Mouse (Mus musculus) layer of hippocampus, postnatal 36 days (tissue): ENCODE results near the gene Grin2c. TPM values are rescaled to one million over a fixed set of nuclear protein-coding genes. Genes with fewer than 3 reads are reported as not detected.
A peak's percentile ranks its signal among the peaks of the same experiment; 100 is the strongest.

Source experiments
- DNase-seq, 2 experiments: peaks; one replicate each; pipeline ENCODE4 v3.0.0; 2022
- total RNA-seq, 2 experiments: library from RNA; stranded (reverse); gene quantifications; 2 replicates each; pipeline ENCODE4 v1.2.3; 2021

Grin2c gene
- total RNA-seq, 2 experiments from 2014 or later, result 43.5 to 50.9 TPM

DNA sequence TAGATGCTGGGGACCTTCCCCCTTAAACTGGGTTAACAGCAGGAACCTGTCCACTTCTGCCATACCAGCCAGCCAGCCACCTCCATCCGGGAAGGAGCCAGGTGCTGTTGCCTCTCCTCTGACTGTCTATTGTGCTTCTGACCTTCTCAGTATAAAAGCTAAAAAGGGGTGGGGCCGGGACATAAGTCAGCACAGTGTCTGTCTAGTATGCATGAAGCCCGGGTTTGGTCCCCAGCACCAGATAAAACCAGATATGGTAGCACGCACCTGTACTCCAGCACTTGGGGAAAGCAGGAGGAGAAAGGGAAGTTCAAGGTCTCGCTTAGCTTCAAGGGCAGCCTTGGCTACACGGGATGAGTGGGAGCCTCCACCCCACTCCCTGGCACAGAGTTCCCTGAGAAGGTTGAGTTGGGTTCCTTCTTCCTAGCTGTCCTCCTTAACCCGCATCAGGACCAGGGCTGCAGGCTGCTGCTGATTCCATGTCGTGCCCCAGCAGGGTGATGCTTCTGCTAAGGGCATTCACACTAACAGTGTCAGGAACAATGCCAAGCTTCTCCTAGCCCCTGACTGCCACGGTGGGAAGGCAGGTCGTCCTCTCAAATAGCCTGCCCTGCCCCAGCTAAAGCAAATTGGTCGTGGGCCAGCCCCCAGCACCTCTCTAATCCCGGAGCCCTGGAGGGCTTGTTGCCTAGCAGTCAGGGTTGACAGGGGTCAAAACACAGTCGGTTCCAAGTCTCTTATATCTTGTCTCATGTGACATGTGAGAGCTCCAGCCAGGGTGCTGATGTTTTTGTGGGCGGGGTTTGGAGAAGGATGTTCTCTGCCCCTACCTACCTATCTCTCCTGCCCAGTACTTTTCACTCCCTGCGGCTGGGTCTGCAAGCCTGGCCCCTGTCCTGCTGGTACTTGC is 37.8 kb downstream of the Grin2c start:
- DNase-seq, result no peak

DNA sequence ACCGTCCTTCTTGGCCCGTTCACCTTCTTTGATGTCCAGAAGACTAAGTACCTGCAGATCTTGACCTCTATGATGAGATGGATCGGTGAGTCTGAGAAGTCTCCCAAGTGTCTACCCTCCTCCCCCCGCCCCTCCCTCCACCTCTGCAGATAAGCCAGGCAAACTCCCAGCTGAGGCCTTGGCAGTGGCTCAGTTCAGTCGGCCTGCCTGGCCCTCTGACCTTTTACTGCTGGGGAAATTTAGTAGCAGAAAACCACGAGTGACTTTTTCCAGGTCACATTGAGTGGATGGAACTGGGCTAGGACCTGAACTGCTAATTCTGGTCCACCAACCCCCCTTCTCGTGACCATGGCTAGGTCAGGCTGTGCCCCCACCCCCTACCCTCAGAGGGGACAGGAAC is 38.6 kb downstream of the Grin2c start:
- no peak for DNase-seq

DNA sequence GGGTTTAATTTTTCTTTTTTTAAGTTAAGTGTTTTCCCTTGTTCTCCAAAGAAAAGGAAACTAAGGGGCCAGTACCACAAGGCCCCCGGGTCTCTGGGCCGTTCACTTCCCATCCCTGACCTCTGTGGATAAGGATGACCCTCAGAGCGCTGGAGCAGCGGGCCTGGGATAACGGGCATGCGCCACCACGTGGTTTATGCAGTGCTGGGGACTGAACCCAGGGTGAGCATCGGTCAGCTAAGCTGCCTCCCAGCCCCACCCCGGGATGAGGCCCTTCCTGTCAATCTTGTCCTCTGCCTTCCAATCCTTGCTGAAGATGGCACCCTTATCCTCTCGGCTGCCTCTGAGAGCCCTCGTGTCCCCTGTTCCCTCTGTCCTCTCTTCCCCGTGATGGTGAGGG is 39.4 kb downstream of the Grin2c start:
- no peak for DNase-seq

DNA sequence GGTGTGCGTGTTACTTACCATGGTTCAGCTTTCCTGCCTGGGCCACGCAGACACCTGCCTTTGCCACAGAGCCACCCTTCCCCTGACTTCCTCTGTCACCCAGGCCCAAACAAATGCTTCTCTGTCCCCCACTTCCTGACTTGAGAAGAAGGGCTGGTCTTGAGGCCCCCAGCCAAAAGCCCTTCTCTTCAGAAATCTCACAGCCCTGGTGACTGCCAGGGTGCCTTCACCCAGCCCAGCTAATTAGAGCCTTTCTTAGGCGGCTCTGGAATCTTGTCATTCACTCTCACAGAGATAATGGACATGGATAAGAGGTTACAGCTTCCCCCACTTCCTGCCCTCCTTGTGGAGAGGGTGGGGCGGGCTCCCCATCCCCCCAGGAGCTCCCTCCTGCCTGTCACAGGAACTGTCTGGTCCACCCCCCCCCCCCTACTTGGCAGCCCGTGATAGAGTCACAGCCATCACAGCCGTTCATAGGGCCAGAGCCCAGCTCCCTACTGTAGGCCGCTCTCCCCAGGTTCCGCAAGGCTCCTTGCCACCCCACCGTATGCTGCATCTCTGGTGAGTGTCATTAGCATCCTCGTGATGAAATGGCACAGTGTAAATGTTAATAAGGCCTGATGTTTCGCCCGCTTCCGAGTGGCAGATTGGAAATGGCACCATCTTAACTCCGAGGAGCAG is 40.1 kb downstream of the Grin2c start:
- peak in 1 of 2 experiments; percentile 45 for DNase-seq

DNA sequence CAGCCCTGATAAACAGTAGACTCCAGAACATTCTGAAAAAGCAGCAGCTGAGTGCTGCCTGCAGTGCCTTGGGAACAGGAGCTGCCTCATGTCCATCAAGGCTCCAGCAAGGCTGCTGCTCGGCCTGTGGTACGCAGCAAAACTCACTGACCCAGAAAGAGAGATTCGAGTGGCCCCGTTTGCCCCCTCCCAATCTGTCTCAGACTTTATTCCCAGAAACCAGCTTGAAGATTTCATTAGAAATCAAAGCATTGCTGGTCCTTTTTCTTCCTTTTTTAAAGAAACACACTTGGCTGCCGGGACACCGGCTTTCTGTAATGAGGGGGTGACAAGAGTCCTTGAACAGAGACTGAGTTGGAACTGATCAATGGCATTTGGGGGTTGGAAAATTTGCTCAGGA is 41.7 kb downstream of the Grin2c start:
- DNase-seq, result peak in 1 of 2 experiments; percentile 33

DNA sequence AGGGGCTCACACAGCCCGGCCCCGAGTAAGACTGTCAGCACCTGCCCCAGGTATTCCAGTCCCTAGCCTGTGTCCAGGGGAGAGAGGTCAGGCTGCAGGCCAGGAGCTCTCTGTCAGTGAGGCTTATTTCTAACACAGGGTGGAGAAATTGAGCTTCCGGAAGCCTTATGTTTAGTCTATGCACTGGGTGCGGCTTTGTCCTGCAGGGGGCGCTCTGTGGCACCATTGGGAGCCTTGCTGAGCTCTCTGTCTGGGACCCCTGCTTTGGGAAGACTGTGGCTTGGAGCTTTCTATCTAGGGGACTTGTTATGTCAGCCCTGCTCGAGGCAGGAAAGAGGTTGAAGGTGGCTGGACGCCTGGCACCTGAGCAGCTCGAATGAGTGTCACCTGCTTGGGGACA is 42.2 kb downstream of the Grin2c start:
- peak; percentile 35 to 43 for DNase-seq

DNA sequence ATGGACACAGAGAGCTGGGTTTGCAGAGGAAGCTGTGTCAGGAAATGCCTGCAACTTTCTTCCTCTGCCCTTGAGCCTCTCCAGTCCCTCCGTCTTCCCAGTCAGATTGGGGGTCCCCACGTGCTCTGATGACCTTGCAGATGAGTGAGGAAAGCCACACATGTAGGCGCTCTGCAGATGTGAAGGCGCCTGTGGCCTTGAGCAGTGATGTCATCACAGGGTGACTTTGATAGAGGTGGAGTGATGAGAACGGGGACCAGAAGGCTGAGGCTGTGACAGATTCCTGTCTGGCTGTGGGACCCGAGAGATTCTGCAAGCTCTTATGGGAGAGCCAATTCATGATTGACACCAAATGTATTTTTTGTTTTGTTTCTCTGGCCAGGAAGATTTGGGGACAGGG is 43.2 kb downstream of the Grin2c start:
- no peak for DNase-seq

DNA sequence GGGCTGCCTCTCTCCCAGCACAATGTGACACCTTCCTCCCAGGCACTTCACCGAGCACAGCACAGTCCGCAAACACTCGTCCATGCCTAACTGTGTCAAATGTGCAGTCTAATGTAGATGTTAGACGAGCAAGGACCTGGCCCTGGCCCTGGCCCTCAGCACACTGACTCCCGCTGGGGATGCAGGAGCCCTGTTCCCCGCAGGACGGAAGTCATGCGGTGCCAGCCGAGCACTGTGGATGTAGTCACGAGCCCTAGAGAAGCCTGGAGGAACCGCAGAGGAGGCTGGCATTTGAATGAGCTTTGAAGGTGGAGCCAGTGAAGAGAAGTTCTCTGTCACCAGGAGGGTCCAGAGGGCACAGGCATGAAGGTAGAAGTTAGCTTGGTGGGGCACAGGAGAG is 43.6 kb downstream of the Grin2c start:
- no peak for DNase-seq

DNA sequence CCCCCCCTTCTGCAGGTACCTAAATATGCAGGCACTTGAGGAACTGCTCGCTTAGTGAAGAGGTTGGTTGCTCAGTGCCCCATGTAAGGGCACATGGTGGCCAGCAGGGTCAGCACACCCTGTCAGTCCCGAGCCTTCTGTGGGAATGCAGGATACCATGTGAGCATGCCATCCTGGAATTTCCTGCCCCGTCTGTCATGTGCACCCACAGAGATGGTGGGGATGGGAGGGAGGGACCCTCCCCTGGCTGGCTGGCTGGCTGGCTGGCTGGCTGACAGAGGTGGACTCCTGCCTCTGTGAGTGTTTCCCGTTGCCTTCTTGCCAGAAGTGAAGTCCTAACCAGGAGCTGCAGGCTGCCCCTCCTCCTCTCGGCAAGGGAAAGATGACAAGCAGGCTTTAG is 44.5 kb downstream of the Grin2c start:
- no peak for DNase-seq

DNA sequence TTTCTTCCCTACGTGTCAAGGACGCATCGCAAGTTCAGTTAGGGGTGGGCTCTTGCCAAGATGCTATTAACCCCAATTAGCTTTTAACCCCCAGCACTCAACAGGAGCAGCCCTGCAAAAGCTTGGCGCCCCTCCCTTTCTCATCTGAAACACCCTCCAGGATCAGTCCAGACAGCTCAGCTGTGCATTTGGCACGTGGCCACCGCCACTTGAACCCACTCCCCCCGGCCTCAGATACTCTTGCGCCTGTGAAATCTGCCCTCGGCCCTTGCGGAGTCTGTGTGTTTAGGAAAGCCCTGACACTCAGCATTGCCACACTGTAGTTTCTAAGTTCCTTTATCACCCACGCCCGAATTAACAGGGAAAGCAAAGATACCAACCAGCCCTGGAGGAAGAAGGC is 45.0 kb downstream of the Grin2c start:
- DNase-seq, result no peak

DNA sequence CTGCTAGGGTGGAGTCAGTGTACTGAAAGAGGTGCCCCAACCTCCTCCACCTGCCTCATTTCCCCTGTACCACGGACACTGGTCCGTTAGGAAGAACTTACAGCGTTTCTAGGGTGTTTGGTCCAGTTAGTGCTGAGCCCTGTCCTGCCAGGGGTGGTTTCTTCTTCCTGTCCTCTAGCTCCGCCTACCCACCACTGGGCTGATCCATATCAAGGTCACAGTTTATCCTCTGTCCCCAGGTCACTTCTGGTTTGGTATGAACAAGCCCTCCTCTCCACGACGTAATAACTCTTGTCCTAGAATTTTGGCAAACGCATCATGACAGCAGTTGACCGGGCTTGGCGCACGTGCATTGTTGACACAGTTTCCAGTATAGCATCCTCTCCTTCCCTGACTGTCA is 47.4 kb downstream of the Grin2c start:
- no peak for DNase-seq

DNA sequence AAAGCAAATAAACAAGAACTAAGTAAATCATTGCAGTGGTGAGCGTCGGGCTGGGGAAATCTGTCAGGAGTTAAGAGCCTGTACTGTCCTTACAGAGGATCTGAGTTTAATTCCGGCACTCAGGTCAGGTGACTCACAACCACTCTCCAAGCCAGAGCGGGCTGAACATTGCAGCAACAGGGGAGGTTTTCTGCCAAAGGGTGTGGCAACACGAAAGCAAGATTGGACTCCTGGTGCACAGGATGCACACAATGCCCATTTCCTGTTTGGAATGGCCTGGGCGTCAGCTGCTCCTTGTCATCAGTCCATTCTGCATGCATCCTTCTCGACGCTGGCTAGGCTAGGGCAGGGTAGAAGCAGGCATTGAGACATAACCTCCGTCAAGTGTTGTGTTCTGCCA is 47.8 kb downstream of the Grin2c start:
- no peak for DNase-seq

DNA sequence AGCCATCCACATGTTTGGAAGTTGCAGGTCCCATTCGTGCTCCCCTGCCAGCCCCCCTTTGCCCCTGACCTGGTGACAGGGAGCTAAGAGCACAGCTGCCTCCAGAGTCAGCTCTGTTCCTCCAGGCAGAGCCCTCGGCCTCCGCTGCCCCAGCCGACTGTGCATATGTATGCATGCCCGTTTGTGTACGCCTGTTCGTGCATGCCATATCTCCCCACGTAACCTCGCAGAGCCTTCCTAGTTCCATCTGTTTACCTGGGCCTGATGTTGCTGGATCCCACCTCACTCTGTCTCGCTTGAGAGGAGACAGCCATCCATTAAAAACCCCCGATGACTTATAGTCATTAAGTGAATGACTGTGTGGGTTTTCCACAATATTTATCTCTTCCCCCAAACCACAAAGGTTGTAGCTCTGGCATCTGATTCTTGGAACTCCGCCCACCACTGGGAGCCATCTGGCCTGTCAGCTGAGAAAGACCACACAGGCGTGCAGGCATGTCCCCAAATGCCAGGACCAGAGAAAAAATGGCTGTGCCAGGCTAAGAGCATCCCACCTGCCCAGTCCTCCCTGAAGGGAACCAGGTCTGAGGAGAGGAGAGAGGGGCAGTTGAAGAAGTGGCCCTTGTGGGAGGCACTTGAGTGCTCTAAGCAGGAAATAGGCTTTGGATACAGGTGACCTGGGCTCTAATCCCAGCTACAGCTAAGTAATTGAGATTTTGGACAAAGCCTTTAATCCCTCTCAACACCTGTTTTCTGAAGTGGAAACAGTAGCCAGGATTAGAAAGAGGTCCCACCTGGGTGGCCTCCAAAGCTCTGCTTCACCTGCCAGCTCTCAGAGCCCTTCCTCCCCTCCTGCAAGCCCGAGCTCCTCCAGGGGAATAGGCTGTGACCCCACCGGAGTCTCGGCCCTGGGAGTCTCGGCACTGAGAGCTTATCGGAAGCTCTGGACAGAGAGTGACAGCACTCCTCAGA is 49.3 kb downstream of the Grin2c start:
- peak in 1 of 2 experiments; percentile 34 for DNase-seq

DNA sequence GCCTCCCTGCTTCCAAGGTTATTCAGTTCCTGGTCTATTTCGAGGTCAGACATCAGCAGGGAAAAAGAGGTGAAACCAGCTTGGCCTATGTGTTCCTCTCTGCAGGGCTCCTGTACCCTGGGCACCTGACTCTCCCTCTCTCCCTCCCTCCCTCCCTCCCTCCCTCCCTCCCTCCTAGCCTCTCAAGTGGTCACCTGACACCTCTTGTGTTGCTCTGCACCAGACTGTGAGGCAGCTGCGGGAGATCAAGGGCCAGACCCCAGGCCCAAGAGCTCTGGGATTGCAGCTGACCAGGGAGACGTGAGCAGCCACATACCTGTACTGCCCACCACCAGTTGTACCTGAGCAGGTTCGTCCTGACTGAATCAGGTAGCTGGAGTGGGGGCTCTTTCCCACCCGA is 51.9 kb downstream of the Grin2c start:
- no peak for DNase-seq

DNA sequence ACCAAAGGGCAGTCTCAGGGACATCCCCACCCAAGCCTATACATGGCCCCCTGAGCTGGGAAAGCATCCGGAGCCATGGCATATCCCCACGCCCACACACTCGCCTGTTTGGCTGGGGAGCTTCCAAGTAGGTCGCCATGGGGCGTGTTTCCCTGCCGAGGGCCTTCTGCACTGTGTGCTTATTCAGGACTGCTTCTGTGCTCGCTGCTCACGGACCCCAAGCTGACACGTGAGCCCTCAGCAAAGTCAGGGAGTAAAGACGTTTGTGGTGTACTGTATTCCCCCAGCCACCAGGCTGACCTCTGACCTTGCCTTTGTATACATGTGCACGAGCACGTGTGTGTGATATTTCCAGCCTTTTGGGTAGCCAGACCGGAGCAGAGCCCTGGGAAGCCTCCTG is 54.9 kb downstream of the Grin2c start:
- DNase-seq, result no peak

DNA sequence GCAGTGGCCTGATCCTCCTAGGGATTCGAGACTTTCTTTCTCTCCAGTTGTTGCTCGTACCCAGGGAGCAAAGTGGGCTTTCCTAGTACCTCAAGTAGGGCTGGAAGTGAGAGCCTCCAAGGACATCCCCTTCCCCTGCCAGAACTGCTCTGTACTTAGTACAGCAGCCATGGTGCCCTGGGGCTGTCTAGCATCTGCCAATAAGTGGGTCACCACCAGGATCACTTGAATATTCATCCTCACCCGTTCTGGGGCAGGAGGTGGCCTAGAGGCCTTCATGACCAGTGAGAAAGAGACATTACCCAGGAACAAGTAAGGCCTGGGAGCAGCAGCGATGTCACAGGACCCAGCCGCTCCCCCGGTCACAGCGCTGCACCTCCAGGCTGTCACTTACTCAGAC is 57.1 kb downstream of the Grin2c start:
- DNase-seq, result no peak

DNA sequence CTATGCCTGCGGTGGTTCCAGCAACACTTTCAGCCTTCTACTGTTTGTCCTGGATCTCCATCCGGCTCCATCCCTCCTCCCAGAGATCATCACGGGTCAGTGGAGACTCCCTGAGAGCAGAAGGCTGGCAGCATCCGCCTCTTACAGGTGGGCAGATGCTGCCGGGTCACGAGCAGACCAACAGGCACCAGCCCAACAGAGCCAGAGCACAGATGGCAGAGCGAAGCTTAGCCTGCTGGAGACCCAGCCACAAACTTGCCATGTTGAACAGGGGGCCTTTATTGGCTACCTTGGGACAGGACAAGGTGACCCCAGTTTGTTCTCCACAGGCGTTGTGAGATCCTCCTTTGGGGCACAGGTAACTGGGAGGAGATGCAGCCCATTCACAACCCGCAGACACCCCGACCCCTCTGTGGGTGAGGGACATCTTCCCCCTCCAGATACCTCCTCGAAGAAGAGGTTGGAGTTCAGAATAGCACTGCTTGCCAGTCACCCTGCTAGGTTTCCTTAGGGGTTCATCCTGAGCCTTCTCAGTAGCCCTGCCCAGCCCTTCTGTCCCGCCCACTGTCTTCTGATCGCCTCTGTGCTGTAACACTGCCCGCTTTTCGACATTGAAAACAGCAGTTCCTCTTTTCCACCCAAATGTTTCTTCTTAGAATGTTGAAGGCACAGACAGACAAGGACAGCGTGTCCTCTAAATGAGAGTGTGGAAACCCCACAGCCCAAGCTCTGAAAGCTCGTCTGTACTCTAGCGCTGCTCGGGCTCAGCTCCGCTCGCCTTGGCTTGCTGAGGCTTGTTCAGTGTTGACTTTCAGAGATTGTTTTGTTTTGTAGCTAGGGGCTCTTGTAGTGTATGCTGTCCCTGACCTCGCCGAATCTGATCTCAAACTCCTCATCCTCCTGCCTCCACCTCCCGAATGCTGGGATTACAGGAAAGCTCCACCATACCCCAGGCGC is 58.0 kb downstream of the Grin2c start:
- DNase-seq, result no peak

DNA sequence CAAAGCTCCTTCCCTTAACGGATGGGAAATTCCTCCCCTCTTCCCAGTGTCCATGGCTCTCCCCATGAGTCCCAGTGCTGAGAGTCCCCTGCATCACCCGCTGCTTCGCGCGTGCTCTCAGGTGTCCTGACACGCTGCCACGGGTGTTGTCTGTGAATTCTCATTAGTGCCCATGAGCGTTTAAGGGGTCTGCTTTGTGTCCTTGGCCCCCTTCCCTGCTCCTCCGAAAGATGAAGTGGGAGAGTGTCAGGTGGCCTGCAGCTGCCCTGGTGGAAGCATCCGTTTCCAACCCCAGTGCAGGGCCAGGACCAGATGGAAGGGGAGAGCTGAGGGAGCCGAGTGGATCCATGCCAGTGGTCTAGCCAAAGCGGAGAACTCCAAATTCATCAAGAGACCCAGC is 58.9 kb downstream of the Grin2c start:
- DNase-seq, result no peak

DNA sequence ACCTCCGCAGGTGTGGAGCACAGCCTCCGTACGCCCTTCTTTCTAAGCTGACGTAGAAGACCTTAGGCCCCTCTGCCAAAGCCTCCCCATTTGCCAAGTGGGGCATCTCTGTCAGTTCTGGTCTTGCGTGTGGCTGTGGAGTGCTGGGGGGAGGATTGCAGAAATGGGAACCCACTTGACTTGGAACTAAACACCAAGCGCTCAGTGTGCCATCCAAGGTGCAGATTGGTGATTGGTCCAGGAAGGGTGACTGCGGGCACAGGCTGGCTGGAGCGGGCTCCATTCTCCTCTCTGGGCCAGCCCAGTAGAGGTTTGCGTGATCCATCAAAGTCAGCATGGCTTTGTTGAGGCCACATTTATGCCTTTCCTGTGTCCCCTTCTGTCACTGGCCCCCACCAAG is 64.3 kb downstream of the Grin2c start:
- no peak for DNase-seq

DNA sequence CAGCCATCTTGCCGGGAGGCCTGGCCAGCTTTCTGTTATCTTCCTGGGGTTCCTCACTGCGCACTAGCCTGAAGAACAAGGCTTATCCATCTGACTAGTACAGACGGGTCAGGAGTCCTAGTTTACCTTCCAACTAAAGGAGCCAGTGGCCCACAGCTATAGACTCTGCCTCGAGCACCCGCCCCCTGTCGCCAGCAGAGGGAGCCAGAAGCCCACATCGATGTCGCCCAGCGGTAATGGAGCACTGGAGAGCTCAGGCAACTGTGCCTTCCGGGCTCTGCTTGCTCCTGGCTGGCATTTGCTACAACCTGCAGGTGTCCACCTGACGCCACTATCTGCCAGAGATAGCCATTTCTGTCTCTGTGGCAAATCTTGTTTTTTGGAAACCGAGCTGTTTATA is 64.7 kb downstream of the Grin2c start:
- DNase-seq, result peak; percentile 78 to 81

DNA sequence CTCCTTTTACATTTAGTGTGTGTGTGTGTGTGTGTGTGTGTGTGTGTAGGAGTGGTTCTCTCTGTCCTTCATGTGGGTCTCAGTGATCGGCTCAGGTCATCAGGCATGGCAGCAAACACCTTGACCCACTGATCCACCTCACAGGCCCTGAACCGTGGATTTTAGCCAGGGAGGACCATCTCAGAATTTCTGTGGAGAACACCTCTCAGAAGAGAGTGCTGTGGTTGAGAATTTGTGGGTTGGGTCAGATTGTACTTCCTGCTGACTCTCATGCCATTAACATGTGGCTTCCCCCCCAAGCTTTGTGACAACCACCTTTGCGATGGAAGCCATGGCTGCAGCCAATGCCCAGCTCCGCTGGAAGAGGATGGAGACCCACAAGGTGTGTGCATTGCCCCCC is 66.5 kb downstream of the Grin2c start:
- no peak for DNase-seq
